ENCODE assay signal across 30 mouse cellular contexts in the genomic region with DNA sequence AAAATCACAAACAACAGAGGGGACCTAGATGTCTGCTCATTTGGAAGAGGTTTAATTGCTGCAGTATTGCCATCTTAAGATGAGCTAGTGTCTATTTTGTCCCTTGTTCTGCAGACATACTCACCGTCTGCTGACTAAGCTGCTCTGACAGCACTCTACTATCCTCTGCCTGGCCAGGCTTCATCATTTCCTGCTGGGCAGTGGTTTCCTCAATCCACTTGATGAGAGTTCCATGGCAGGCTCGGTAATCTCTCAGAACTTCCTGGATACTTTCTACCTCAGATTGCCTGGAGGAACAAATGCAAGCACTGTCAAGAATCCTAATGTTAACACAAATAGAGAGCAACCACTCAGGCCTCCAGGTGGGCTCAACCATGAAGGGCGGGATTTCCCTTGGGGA.
DNase-seq lines count a peak whose midpoint lies in the region; ATAC-seq and TF ChIP-seq lines count a peak whose summit lies in the region.
"Had no signal": no experiment of that assay in that cellular context is flagged by ENCODE, and none has a peak within 500 bp of the region (broad histone marks: within the 10 kb centered on the region; RNA-seq: fewer than 3 reads in every experiment).

No protein-coding gene starts in this region.

- ATAC-seq in forebrain, embryonic 15.5 days (replicated peaks): no peak
- ATAC-seq: forebrain, embryonic 13.5 days; forebrain, postnatal 0 days; hindbrain, embryonic 16.5 days; intestine, embryonic 15.5 days; Patski had no signal

- H3K4me2 ChIP-seq in forebrain, embryonic 15.5 days (replicated peaks): no peak overlapping the region
- H3K4me2 ChIP-seq: forebrain, embryonic 13.5 days; heart, embryonic 12.5 days; heart, embryonic 15.5 days; hindbrain, embryonic 13.5 days; intestine, embryonic 15.5 days had no signal

- H3K36me3 ChIP-seq in splenic B cell, adult 2 months (ENCODE audit: control insufficient read depth, insufficient read depth, low read length, poor library complexity, severe bottlenecking): peaks cover 28% of the 10 kb centered on the region
- peaks cover 88% of the 10 kb centered on the region for H3K36me3 ChIP-seq in forebrain, embryonic 15.5 days

- 0 out of 2 replicates have a peak overlapping the region, but pooled peaks have one; percentile 6 for H3K27ac ChIP-seq in bone marrow macrophage, adult 2 months (ENCODE audit: insufficient read depth, low read depth, low read length)
- H3K27ac ChIP-seq in forebrain, embryonic 15.5 days (replicated peaks): no peak overlapping the region
- H3K27ac ChIP-seq: forebrain, embryonic 10.5 days; forebrain, embryonic 13.5 days; gastrocnemius, adult 2 months; heart, embryonic 15.5 days; hindbrain, embryonic 10.5 days; hindbrain, embryonic 13.5 days; intestine, embryonic 15.5 days had no signal

- intact Hi-C loops in heart, postnatal 10 days (cut with DNase I): loop anchor here (5.0 kb wide), 1 partner anchor 47 kb away; no protein-coding TSS in a partner anchor

- no peaks in the 10 kb centered on the region for H3K9me3 ChIP-seq in forebrain, embryonic 15.5 days
- H3K9me3 ChIP-seq: forebrain, embryonic 10.5 days; forebrain, embryonic 13.5 days; G1E; heart, embryonic 12.5 days; heart, embryonic 15.5 days; hindbrain, embryonic 10.5 days; hindbrain, embryonic 13.5 days; intestine, embryonic 15.5 days had no signal

- peaks cover 3% of the 10 kb centered on the region for H3K4me1 ChIP-seq in bone marrow macrophage, adult 2 months (ENCODE audit: control insufficient read depth, insufficient read depth, low read length)
- no peaks in the 10 kb centered on the region for H3K4me1 ChIP-seq in forebrain, embryonic 15.5 days
- H3K4me1 ChIP-seq: forebrain, embryonic 10.5 days; forebrain, embryonic 13.5 days; heart, embryonic 12.5 days; heart, embryonic 15.5 days; hindbrain, embryonic 10.5 days; hindbrain, embryonic 13.5 days; intestine, embryonic 15.5 days had no signal

- TF ChIP-seq POLR2A in bone marrow macrophage, adult 2 months (IDR thresholded peaks at IDR 0.05; ENCODE audit: borderline replicate concordance, low read depth, low read length): no peak

- peak; percentile 24 to 45 for DNase-seq in heart, adult 18-20 months
- no peak for DNase-seq in heart, postnatal 4 days
- DNase-seq in heart, adult 9 months (ENCODE audit: low spot score in 2 of 2): peak; percentile 15 to 27
- no peak for DNase-seq in heart, postnatal 10 days
- peak; percentile 5 for DNase-seq in splenic B cell, adult 2 months (ENCODE audit: low read depth, low spot score)
- DNase-seq in right cerebral cortex, postnatal 14 days: no peak
- DNase-seq: adrenal gland, postnatal 10 days; adrenal gland, postnatal 36 days; cerebellum, adult 11-12 months; cerebellum, adult 8-10 months; cerebellum, postnatal 10 days; cerebellum, postnatal 36 days; embryo, embryonic 11 days; forebrain, postnatal 0 days; gastrocnemius, adult 2 months; gastrocnemius, postnatal 14 days; kidney, adult 11 months; kidney, adult 8-10 months had no signal

- H3K9ac ChIP-seq in forebrain, embryonic 15.5 days (replicated peaks): no peak overlapping the region
- H3K9ac ChIP-seq: forebrain, embryonic 13.5 days; forebrain, postnatal 0 days; heart, embryonic 12.5 days; heart, embryonic 15.5 days; hindbrain, embryonic 13.5 days; intestine, embryonic 15.5 days had no signal

- TF ChIP-seq CTCF in bone marrow macrophage, adult 2 months (IDR thresholded peaks at IDR 0.05; ENCODE audit: low read depth, low read length): no peak

- H3K27me3 ChIP-seq in splenic B cell, adult 2 months (ENCODE audit: control insufficient read depth, insufficient read depth, low read length, poor library complexity, severe bottlenecking): no peaks in the 10 kb centered on the region
- no peaks in the 10 kb centered on the region for H3K27me3 ChIP-seq in forebrain, embryonic 15.5 days
- H3K27me3 ChIP-seq: forebrain, embryonic 13.5 days; heart, embryonic 12.5 days; heart, embryonic 15.5 days; hindbrain, embryonic 13.5 days; intestine, embryonic 15.5 days; Patski had no signal

- WGBS in forebrain, embryonic 15.5 days: 90% methylated on average over 3 of the region's 3 CpGs

- no peak overlapping the region for H3K4me3 ChIP-seq in bone marrow macrophage, adult 2 months (ENCODE audit: insufficient read depth, low read length)
- H3K4me3 ChIP-seq in forebrain, embryonic 15.5 days: no peak overlapping the region
- H3K4me3 ChIP-seq: forebrain, embryonic 10.5 days; forebrain, embryonic 13.5 days; gastrocnemius, adult 2 months; heart, embryonic 12.5 days; heart, embryonic 15.5 days; hindbrain, embryonic 10.5 days; hindbrain, embryonic 13.5 days; intestine, embryonic 15.5 days had no signal

Comparison
In these comparisons a context has a peak if more than half of its experiments do, and no peak if none do; other contexts are left out.
1. DNase-seq: peak in heart, adult 18-20 months (2 of 2), heart, adult 9 months (2 of 2) and splenic B cell, adult 2 months (single experiment); none in heart, postnatal 4 days (single experiment), heart, postnatal 10 days (0 of 2) and right cerebral cortex, postnatal 14 days (single experiment).